ENCODE assay signal across 22 mouse cellular contexts in the genomic region with DNA sequence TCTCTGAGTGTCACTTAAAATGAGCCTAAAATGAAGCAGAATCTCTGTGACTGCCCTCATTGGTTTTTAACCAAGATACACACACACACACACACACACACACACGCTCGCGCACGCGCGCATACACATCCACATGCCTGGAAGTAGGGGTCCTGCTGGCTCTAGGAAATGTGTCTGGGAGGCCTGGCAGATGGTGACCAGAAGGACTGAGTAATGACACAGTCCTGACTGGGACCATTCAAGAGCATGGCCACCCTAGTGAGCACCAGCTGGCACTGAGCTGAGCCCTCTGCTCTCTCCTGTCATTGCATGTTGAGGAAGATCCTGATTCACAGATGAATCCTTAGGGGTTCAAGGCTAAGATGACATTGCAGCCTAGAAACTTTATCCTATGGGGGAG.
DNase-seq lines count a peak whose midpoint lies in the region; ATAC-seq and TF ChIP-seq lines count a peak whose summit lies in the region.
"Had no signal": no experiment of that assay in that cellular context is flagged by ENCODE, and none has a peak within 500 bp of the region (broad histone marks: within the 10 kb centered on the region; RNA-seq: fewer than 3 reads in every experiment).

No protein-coding gene starts in this region.

- H3K9me3 ChIP-seq in hindbrain, postnatal 0 days (ENCODE audit: low read length), result no peaks in the 10 kb centered on the region
- H3K9me3 ChIP-seq in hindbrain, embryonic 12.5 days (replicated peaks), result no peaks in the 10 kb centered on the region
- H3K9me3 ChIP-seq in heart, embryonic 12.5 days (replicated peaks), result 0 out of 2 replicates have a peak, but pooled peaks cover 5% of the 10 kb centered on the region
- H3K9me3 ChIP-seq: forebrain, embryonic 15.5 days; heart, embryonic 10.5 days; hindbrain, embryonic 13.5 days; intestine, embryonic 15.5 days; liver, embryonic 12.5 days; midbrain, embryonic 10.5 days had no signal

- no peak overlapping the region for H3K4me2 ChIP-seq in hindbrain, postnatal 0 days (ENCODE audit: low read depth, low read length)
- H3K4me2 ChIP-seq in hindbrain, embryonic 12.5 days (replicated peaks), result no peak overlapping the region
- H3K4me2 ChIP-seq in heart, embryonic 12.5 days, result no peak overlapping the region
- H3K4me2 ChIP-seq: forebrain, embryonic 15.5 days; hindbrain, embryonic 13.5 days; intestine, embryonic 15.5 days; limb, embryonic 12.5 days; liver, embryonic 12.5 days had no signal

- no peak overlapping the region for H3K27ac ChIP-seq in hindbrain, postnatal 0 days
- H3K27ac ChIP-seq in hindbrain, embryonic 12.5 days, result no peak overlapping the region
- no peak overlapping the region for H3K27ac ChIP-seq in heart, embryonic 12.5 days (ENCODE audit: poor library complexity, severe bottlenecking)
- H3K27ac ChIP-seq: forebrain, embryonic 15.5 days; heart, embryonic 10.5 days; hindbrain, embryonic 13.5 days; intestine, embryonic 15.5 days; layer of hippocampus, adult 2 months; limb, embryonic 12.5 days; liver, embryonic 12.5 days; midbrain, embryonic 10.5 days had no signal

- H3K4me3 ChIP-seq in hindbrain, postnatal 0 days (ENCODE audit: low read length), result no peak overlapping the region
- H3K4me3 ChIP-seq in hindbrain, embryonic 12.5 days, result no peak overlapping the region
- H3K4me3 ChIP-seq in heart, embryonic 12.5 days, result no peak overlapping the region
- H3K4me3 ChIP-seq: forebrain, embryonic 15.5 days; heart, embryonic 10.5 days; hindbrain, embryonic 13.5 days; intestine, embryonic 15.5 days; layer of hippocampus, adult 2 months; limb, embryonic 12.5 days; liver, embryonic 12.5 days; midbrain, embryonic 10.5 days had no signal

- H3K9ac ChIP-seq in hindbrain, postnatal 0 days (replicated peaks; ENCODE audit: low read length), result no peak overlapping the region
- H3K9ac ChIP-seq in hindbrain, embryonic 12.5 days, result no peak overlapping the region
- no peak overlapping the region for H3K9ac ChIP-seq in heart, embryonic 12.5 days
- H3K9ac ChIP-seq: forebrain, embryonic 15.5 days; hindbrain, embryonic 13.5 days; intestine, embryonic 15.5 days; limb, embryonic 12.5 days; liver, embryonic 12.5 days had no signal

- ATAC-seq in hindbrain, postnatal 0 days, result peak; percentile 74
- ATAC-seq in hindbrain, embryonic 12.5 days (ENCODE audit: low FRiP score), result no peak
- no peak for ATAC-seq in heart, embryonic 12.5 days (ENCODE audit: insufficient number of reproducible peaks, low FRiP score)
- ATAC-seq: forebrain, embryonic 15.5 days; intestine, embryonic 15.5 days; liver, embryonic 12.5 days had no signal

- 72% methylated on average over 6 of the region's 6 CpGs for WGBS in hindbrain, postnatal 0 days
- WGBS in hindbrain, embryonic 12.5 days, result 95% methylated on average over 6 of the region's 6 CpGs
- 95% methylated on average over 6 of the region's 6 CpGs for WGBS in heart, embryonic 12.5 days

- TF ChIP-seq CTCF in hindbrain, postnatal 0 days (IDR thresholded peaks at IDR 0.05; ENCODE audit: low read depth), result no peak

- no peaks in the 10 kb centered on the region for H3K27me3 ChIP-seq in hindbrain, postnatal 0 days (ENCODE audit: insufficient read depth, low read length)
- H3K27me3 ChIP-seq in hindbrain, embryonic 12.5 days, result no peaks in the 10 kb centered on the region
- H3K27me3 ChIP-seq in heart, embryonic 12.5 days (replicated peaks), result no peaks in the 10 kb centered on the region
- H3K27me3 ChIP-seq: forebrain, embryonic 15.5 days; hindbrain, embryonic 13.5 days; intestine, embryonic 15.5 days; limb, embryonic 12.5 days; liver, embryonic 12.5 days had no signal

- H3K4me1 ChIP-seq in hindbrain, postnatal 0 days (ENCODE audit: insufficient read depth, low read length), result no peaks in the 10 kb centered on the region
- H3K4me1 ChIP-seq in hindbrain, embryonic 12.5 days, result no peaks in the 10 kb centered on the region
- H3K4me1 ChIP-seq in heart, embryonic 12.5 days (replicated peaks), result peaks cover 14% of the 10 kb centered on the region
- H3K4me1 ChIP-seq: forebrain, embryonic 15.5 days; hindbrain, embryonic 13.5 days; intestine, embryonic 15.5 days; limb, embryonic 12.5 days; liver, embryonic 12.5 days had no signal

- H3K36me3 ChIP-seq in hindbrain, postnatal 0 days (ENCODE audit: insufficient read depth, low read length), result no peaks in the 10 kb centered on the region
- no peaks in the 10 kb centered on the region for H3K36me3 ChIP-seq in hindbrain, embryonic 12.5 days
- no peaks in the 10 kb centered on the region for H3K36me3 ChIP-seq in heart, embryonic 12.5 days
- H3K36me3 ChIP-seq: forebrain, embryonic 15.5 days; heart, embryonic 10.5 days; hindbrain, embryonic 13.5 days; intestine, embryonic 15.5 days; limb, embryonic 12.5 days; liver, embryonic 12.5 days; midbrain, embryonic 10.5 days had no signal

- peak; percentile 65 for DNase-seq in hindbrain, postnatal 0 days (ENCODE audit: low spot score)
- DNase-seq in cerebellum, adult 11 months, result peak; percentile 52
- peak; percentile 78 for DNase-seq in cerebellum, adult 9-11 months
- peak; percentile 52 for DNase-seq in retina, postnatal 1 day
- DNase-seq in frontal cortex, postnatal 36 days (ENCODE audit: low spot score in 2 of 2), result no peak
- DNase-seq: adrenal gland, postnatal 36 days; gastrocnemius, postnatal 10 days; kidney, adult 9 months; kidney, postnatal 14 days; lung, adult 18-20 months; lung, postnatal 10 days; thymus, postnatal 25 days had no signal

Comparison
In these comparisons a context has a peak if more than half of its experiments do, and no peak if none do; other contexts are left out.
1. DNase-seq: peak in hindbrain, postnatal 0 days (single experiment), cerebellum, adult 11 months (single experiment), cerebellum, adult 9-11 months (single experiment) and retina, postnatal 1 day (single experiment); none in frontal cortex, postnatal 36 days (0 of 2).